Mouse (Mus musculus) lung, postnatal 14 days (tissue): ENCODE measurements around the gene Rptor.

Experiments used
- DNase-seq: peaks from one replicate; pipeline ENCODE4 v3.0.0; 2021

Gene Rptor

DNA sequence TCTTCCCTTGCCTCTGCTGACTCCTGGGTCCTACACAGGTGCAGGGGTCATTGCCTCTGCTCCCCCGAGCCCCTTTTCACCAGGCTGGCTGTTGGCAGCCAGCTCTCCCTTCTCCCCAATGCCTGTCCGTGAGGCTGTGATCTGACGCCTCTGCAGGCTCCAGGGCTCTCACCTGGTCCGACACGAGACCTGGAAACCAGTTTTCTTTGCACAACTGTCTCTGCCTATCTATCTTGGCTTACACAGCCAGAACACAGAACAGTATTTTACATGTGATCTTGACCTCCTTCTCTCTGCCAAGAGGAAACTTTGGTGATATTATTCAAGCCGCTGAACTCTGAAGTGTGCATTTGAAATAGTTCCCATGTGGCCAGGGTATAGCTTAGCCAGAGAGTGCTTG, 151.8 kb downstream of the Rptor start:
- no peak for DNase-seq

DNA sequence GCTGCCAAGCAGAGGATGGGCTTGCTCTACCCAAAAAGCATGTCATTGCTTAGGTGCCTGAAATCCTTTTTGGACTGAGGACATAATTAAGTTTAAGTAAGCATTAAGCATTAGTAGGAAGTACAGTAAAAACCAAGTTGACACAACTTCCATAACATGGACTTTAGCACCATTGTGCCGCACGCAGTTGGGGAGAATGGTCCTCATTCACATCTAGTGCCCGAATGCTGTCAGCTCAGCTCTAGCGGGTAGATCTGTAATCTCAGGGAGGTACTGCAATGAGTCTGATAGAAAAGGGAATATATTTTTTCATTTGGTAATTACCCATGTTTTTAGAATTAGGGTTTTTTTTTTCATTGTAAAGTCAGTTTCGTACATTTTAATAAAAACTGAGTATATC, 155.5 kb downstream of the Rptor start:
- no peak for DNase-seq

DNA sequence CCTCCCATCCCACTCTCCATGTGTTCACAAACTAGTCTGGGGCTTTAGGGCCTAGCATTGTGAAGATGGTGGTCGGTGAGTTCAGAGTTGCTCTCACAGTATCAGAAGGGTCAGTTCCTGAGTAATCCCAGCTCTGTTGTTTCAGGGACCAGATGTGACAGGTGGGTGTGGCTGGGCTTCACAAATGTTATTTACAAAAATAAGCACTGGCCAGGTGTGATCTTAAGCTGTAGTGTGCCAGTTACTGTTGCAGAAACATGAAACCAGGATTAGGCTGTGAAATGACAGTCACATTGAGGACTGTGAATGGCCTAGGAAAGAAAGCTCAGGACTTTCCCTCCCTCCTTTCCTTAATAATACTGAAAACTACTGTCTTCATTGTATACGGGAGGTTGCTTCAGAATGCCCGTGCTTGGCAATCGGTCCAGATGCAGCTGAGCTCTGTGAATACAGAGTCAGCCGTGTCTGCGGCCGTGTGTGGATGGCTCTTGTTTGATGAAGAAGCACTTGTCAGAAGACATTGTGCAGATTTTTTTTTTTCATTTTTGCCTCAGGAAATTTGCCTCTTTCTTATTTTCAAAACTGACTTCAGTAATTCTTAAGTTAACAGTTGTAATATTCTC, 156.1 kb downstream of the Rptor start:
- no peak for DNase-seq

- DNase-seq: no peak
These were observed 160.2 kb downstream of the Rptor start for GRCm38 (mm10) chr11:119762911-119763310.

- DNase-seq: no peak
These were observed 163.3 kb downstream of the Rptor start for GRCm38 (mm10) chr11:119766023-119766422.

- DNase-seq: no peak
These were observed 164.2 kb downstream of the Rptor start for GRCm38 (mm10) chr11:119766782-119767459.

GRCm38 (mm10) chr11:119767525-119767924, 164.8 kb downstream of the Rptor start:
- DNase-seq: no peak

DNA sequence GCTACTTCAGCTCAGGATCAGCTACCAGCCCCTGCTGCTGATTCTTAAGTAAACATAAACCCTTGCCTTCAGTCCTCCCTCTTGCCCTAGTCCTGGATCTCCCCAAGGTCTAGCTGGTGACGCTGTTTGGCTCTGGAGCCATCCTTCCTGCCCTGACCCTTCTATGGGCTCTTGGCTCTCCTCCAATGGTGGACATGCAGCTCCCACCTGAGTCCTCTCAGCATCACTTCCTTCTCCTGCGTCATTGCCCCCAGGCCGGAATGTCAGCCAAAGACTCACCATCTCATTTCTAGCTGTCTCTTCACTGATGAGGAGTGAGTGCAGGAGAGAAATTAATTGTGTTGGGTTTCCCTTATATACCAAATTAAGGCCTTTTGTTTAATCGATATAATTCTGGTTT, 165.8 kb downstream of the Rptor start:
- no peak for DNase-seq

DNA sequence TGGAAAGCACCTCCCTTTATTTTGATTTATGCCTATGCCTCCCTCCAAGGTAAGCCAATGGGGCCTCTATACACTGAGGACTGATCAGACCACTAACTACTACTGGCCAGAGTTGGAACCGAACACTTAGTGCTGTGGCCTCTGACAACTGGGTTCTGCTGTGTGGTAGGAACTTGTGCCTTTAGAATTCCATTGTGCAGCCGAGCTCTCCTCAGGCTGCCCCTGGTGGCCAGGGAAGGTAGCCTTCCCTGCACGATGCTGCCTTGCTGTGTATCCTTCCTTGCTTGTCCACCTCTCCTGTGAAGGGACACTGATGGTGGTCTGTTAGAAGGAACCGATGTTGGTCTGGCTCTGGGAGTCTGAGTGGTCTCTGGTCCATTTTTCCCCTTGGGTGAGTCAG, 167.0 kb downstream of the Rptor start:
- DNase-seq: no peak

DNA sequence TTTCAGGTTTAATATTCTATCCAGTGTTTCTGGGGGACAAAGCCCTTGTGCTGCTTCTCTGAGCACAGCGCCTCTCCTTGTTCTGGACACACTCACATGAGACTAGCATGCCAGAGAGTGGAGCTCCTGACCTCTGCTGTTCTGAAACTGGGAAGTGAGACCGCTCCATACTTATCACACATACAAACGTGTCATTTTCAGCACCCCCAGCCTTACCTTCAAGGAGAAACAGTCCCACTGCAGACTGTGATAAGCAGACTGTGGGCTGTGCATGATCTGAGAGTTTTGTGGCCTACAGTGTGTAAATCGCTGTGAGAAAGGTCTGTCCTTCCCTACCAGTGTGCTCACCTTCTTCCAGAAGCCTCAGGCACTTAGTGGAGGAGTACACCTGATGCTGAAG, 168.3 kb downstream of the Rptor start:
- no peak for DNase-seq

DNA sequence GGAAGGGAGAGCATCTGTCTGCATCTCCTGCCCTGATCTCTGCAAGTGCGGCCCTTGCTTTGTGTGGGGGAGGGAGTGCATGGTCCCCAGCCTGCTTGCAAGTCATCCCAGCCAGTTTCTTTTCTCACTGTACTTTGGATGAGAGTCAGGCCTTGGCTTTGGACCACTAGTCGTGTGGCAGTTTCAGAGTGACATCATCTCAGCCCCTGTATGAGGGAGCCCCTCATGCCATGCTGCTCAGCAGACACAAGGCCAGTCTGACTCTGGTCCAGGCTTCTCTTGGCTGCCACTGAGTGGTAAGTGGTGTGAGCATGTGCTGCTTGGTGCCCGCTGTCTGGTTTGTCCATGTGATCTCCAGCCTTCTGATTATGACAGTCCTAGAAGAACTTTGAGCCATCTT, 170.2 kb downstream of the Rptor start:
- DNase-seq: no peak

DNA sequence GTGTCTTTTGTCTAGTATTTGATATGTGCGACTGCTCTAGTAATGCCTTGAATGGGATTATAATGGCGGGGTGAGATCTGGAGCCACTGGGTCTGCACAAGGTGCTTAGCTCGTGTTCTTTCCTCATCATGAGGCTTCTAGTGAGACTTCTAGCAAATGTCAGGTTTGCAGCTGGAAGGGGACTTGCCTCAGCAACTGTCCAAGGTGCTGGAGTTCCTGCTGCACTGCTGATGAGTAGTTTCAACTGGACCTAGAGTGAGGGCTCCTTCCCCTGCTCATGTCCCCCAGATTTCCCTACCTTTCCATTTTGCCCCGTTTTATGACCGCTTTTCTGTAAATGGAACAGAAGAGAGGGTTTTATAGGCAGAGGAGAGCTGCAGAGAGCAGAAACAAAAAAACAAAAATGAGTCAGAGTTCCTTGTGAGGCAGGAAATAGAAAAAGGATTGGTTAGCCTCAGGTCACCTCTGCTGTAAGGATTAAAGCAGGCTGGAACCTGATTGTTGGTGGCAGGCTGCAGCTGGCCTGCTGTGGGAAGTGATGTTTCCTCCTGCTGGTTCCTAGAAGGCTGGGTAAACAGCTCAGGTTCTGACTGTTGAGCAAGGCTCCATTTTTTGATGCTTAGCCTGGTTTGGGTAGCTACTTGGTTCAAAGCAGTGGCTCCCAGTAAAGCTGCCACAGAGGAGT, 172.5 kb downstream of the Rptor start:
- no peak for DNase-seq

DNA sequence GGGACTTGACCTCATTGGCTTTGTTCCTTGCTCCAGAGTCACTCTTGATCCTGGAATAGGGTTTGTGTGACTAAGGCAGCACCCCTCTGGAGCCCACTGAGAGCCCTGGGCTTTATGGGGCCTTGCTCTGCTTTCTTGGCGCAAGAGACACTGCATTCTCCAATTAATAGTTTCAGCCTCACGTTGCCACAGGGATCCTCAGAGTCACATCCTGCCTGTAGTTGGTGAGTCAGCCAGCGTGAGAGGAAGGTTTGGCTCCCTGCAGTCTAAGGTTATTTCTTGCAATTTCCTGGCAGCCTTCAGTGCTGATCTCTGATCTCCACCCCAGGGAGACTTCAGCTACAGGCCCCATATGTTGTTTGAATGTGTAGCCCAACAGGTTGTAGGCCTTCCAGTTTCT, 174.5 kb downstream of the Rptor start:
- DNase-seq: no peak

DNA sequence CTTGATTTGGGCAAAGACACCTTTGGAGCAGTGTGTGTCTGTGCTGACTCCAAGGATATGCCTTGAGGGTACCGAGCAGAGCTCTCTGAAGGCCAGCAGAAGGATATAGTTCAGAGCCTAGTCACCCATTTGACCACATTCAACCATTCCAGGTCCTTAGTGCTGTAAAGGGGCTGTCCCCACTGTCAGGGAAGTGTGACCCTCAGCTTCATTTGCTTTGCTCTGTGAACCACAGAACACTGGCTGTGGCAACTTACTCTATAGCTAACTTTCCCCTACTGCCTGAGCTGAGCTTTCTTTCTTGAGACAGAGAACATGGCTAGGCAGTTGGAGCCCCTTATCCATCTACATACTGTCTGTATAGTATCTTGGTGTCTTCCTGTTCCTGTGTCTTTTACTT, 175.2 kb downstream of the Rptor start:
- DNase-seq: no peak

DNA sequence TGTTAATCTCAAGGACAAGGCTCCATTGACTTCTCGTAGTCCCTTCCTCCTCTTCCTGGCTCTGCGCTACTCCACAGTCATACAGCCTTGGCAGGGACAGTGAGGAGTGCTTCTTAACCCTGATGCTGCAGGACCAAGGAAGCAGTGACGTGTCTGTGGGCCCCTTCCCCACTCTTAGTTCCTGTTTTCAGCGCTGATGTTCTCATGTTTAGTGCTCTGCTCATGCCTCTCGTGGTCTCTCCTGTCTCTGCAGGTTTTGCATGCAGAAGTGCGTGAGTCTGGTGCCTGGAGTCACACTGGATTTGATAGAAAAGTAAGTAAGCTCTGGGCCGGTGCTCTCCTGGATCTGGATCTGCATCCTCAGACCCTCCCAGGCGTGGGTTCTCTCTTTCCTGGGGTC, 177.6 kb downstream of the Rptor start:
- DNase-seq: no peak

- no peak for DNase-seq
These were observed 178.5 kb downstream of the Rptor start for GRCm38 (mm10) chr11:119781165-119781564.

GRCm38 (mm10) chr11:119781726-119782125, 179.0 kb downstream of the Rptor start:
- no peak for DNase-seq

DNA sequence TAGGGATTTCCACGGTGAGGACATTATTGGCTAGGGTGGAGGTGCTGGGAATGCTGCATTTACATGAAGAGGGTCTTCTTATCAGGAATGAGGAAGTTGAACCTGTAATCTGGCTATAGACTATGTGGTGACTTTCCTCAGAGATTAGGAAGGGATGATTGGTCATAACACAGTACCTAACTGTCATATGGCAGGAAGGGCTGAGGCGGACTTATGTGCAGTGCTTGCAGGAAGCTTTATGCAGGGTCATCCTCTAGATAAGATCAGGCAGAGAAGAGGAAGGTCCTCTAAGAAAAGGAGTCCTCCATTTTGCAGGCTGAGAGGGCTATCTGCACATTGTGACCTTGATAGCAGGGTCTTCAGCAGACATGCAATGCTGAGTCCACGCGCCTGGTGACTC, 180.9 kb downstream of the Rptor start:
- no peak for DNase-seq

- no peak for DNase-seq
These were observed 182.1 kb downstream of the Rptor start for GRCm38 (mm10) chr11:119784672-119785341.

- DNase-seq: no peak
These were observed 183.1 kb downstream of the Rptor start for GRCm38 (mm10) chr11:119785661-119786384.

DNA sequence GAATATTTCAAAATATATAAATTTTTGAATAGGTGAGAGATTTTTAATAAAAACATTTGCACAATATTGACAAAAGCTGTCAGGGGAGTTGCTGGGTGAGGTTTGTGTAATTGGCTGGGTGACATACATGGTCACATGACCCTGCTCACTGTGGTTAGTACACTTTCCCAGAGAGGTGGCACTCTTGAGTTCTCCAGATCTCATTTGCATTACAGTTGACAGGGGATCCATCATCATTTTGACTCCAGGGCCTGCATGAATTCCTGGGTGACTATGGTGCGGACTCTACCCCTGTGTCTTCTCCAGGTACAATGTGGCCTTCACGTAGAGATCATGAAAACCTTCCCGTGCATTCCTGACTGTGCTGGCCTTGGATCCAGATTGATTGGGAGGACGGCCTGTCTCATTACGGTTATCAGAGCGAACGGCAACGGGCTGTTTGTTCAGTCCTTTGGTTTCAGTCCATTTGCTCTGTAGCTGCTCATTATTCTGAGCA, 183.7 kb downstream of the Rptor start:
- no peak for DNase-seq

GRCm38 (mm10) chr11:119788488-119788887, 185.8 kb downstream of the Rptor start:
- no peak for DNase-seq
